25 mouse cellular contexts compared by ENCODE assay signal in genomic region chr9:9444213-9444612, GRCm38 (mm10).
DNase-seq lines count a peak whose midpoint lies in the region; ATAC-seq and TF ChIP-seq lines count a peak whose summit lies in the region.
"Had no signal": no experiment of that assay in that cellular context is flagged by ENCODE, and none has a peak within 500 bp of the region (broad histone marks: within the 10 kb centered on the region; RNA-seq: fewer than 3 reads in every experiment).

No protein-coding gene starts in this region.

- ATAC-seq in liver, postnatal 0 days, result no peak
- ATAC-seq: activated CD4-positive, CD25-positive, alpha-beta regulatory T cell, adult 4 months; forebrain, embryonic 16.5 days; intestine, embryonic 15.5 days had no signal

- no peak overlapping the region for H3K9ac ChIP-seq in liver, adult 2 months (ENCODE audit: low read depth, low read length)
- no peak overlapping the region for H3K9ac ChIP-seq in liver, postnatal 0 days (replicated peaks)
- H3K9ac ChIP-seq: embryonic facial prominence, embryonic 15.5 days; hindbrain, embryonic 12.5 days; intestine, embryonic 15.5 days had no signal

- H3K4me3 ChIP-seq in kidney, adult 2 months (ENCODE audit: insufficient read depth, low read depth, low read length), result no peak overlapping the region
- H3K4me3 ChIP-seq in liver, adult 2 months (ENCODE audit: insufficient read depth, low read depth, low read length), result no peak overlapping the region
- no peak overlapping the region for H3K4me3 ChIP-seq in liver, postnatal 0 days (ENCODE audit: low read depth, low read length)
- H3K4me3 ChIP-seq: embryonic facial prominence, embryonic 15.5 days; erythroblast, embryonic 14.5 days; forebrain, embryonic 10.5 days; heart, embryonic 10.5 days; hindbrain, embryonic 12.5 days; intestine, embryonic 15.5 days had no signal

- H3K79me2 ChIP-seq in liver, adult 2 months (ENCODE audit: control insufficient read depth, insufficient read depth, low read length), result no peaks in the 10 kb centered on the region

- no peaks in the 10 kb centered on the region for H3K9me3 ChIP-seq in liver, postnatal 0 days (ENCODE audit: low read length)
- H3K9me3 ChIP-seq: embryonic facial prominence, embryonic 15.5 days; heart, embryonic 10.5 days; hindbrain, embryonic 12.5 days; intestine, embryonic 15.5 days had no signal

- H3K4me1 ChIP-seq in kidney, adult 2 months (ENCODE audit: control insufficient read depth, insufficient read depth, low read length), result no peaks in the 10 kb centered on the region
- H3K4me1 ChIP-seq in liver, adult 2 months (ENCODE audit: control insufficient read depth, insufficient read depth, low read length), result no peaks in the 10 kb centered on the region
- H3K4me1 ChIP-seq in liver, postnatal 0 days (ENCODE audit: insufficient read depth), result no peaks in the 10 kb centered on the region
- H3K4me1 ChIP-seq: embryonic facial prominence, embryonic 15.5 days; forebrain, embryonic 10.5 days; heart, embryonic 10.5 days; hindbrain, embryonic 12.5 days; intestine, embryonic 15.5 days had no signal

- no peak overlapping the region for H3K4me2 ChIP-seq in liver, postnatal 0 days (ENCODE audit: low read depth, low read length)
- H3K4me2 ChIP-seq: embryonic facial prominence, embryonic 15.5 days; hindbrain, embryonic 12.5 days; intestine, embryonic 15.5 days had no signal

- WGBS in kidney, adult 2 months, result 85% methylated on average over 1 of the region's 1 CpGs
- 81% methylated on average over 1 of the region's 1 CpGs for WGBS in liver, adult 2 months
- 85% methylated on average over 1 of the region's 1 CpGs for WGBS in liver, postnatal 0 days (ENCODE audit: insufficient replicate concordance)

- 0 out of 2 replicates have a peak, but pooled peaks have one; percentile 9 for TF ChIP-seq CTCF in kidney, adult 2 months (conservative IDR thresholded peaks at IDR 0.05; ENCODE audit: insufficient read depth, insufficient read length, low read depth, low read length)
- TF ChIP-seq CTCF in liver, adult 2 months (IDR thresholded peaks at IDR 0.05; ENCODE audit: low read depth, low read length), result 0 out of 2 replicates have a peak, but pooled peaks have one; percentile 8
- no peak for TF ChIP-seq CTCF in liver, postnatal 0 days (IDR thresholded peaks at IDR 0.05; ENCODE audit: low read depth)

- DNase-seq in embryo, embryonic 10.5 days (ENCODE audit: low spot score), result peak; percentile 1
- no peak for DNase-seq in embryo, embryonic 10 days (ENCODE audit: low spot score)
- no peak for DNase-seq in kidney, adult 2 months
- DNase-seq in kidney, postnatal 10 days, result no peak
- peak; percentile 39 for DNase-seq in liver, adult 2 months (ENCODE audit: extremely low read depth, low read depth, low spot score)
- no peak for DNase-seq in liver, postnatal 0 days
- DNase-seq in brain, adult 2 months (ENCODE audit: low read depth, low spot score), result peak; percentile 21
- no peak for DNase-seq in gastrocnemius, adult 18-20 months (ENCODE audit: low spot score)
- DNase-seq: adrenal gland, postnatal 14 days; cerebellum, adult 18-20 months; cerebellum, adult 9-11 months; cerebellum, postnatal 36 days; embryo, embryonic 11 days; gastrocnemius, postnatal 36 days; heart, adult 18-20 months; heart, postnatal 10 days; heart, postnatal 4 days had no signal

- H3K36me3 ChIP-seq in kidney, adult 2 months (ENCODE audit: control insufficient read depth, insufficient read depth, low read length), result no peaks in the 10 kb centered on the region
- no peaks in the 10 kb centered on the region for H3K36me3 ChIP-seq in liver, adult 2 months (ENCODE audit: control insufficient read depth, insufficient read depth, low read length)
- no peaks in the 10 kb centered on the region for H3K36me3 ChIP-seq in liver, postnatal 0 days (replicated peaks; ENCODE audit: insufficient read depth, low read length)
- H3K36me3 ChIP-seq: embryonic facial prominence, embryonic 15.5 days; forebrain, embryonic 10.5 days; heart, embryonic 10.5 days; hindbrain, embryonic 12.5 days; intestine, embryonic 15.5 days had no signal

- no peak for TF ChIP-seq POLR2A in kidney, adult 2 months (IDR thresholded peaks at IDR 0.05; ENCODE audit: low read depth, low read length)
- TF ChIP-seq POLR2A in liver, adult 2 months (IDR thresholded peaks at IDR 0.05; ENCODE audit: extremely low read depth, insufficient read depth, low read length), result no peak

- TF ChIP-seq EP300 in liver, postnatal 0 days (IDR thresholded peaks at IDR 0.05; ENCODE audit: low read depth), result no peak

- H3K27me3 ChIP-seq in kidney, adult 2 months (replicated peaks; ENCODE audit: control insufficient read depth, insufficient read depth, low read length), result no peaks in the 10 kb centered on the region
- no peaks in the 10 kb centered on the region for H3K27me3 ChIP-seq in liver, adult 2 months (ENCODE audit: control insufficient read depth, insufficient read depth, low read length)
- no peaks in the 10 kb centered on the region for H3K27me3 ChIP-seq in liver, postnatal 0 days (ENCODE audit: insufficient read depth, low read length)
- H3K27me3 ChIP-seq: embryonic facial prominence, embryonic 15.5 days; hindbrain, embryonic 12.5 days; intestine, embryonic 15.5 days had no signal

- H3K27ac ChIP-seq in kidney, adult 2 months (ENCODE audit: insufficient read depth, low read depth, low read length), result no peak overlapping the region
- H3K27ac ChIP-seq in liver, adult 2 months (replicated peaks; ENCODE audit: insufficient read depth, low read depth, low read length), result no peak overlapping the region
- no peak overlapping the region for H3K27ac ChIP-seq in liver, postnatal 0 days (ENCODE audit: low read depth)
- H3K27ac ChIP-seq: embryonic facial prominence, embryonic 15.5 days; forebrain, embryonic 10.5 days; heart, embryonic 10.5 days; hindbrain, embryonic 12.5 days; intestine, embryonic 15.5 days had no signal

Comparison
In these comparisons a context has a peak if more than half of its experiments do, and no peak if none do; other contexts are left out.
1. DNase-seq: peak in embryo, embryonic 10.5 days (single experiment), liver, adult 2 months (single experiment) and brain, adult 2 months (single experiment); none in embryo, embryonic 10 days (single experiment), kidney, adult 2 months (single experiment), kidney, postnatal 10 days (single experiment), liver, postnatal 0 days (single experiment) and gastrocnemius, adult 18-20 months (single experiment).